Mouse (Mus musculus) olfactory bulb, adult 2 months (tissue): ENCODE measurements around the gene Rgs7.

ENCODE experiments used
- CTCF ChIP-seq: fragments of 200-500 bp; IDR thresholded peaks from 2 replicates; pipeline ENCODE4 v1.5.1; 2012; ENCODE audit warnings: low read depth, mild to moderate bottlenecking, low read length, moderate library complexity; ENCODE audit not compliant: insufficient read depth
- POLR2A ChIP-seq: fragments of 200-500 bp; IDR thresholded peaks from 2 replicates; pipeline ENCODE4 v1.6.1; 2012; ENCODE audit warnings: mild to moderate bottlenecking, low read depth, low read length, moderate library complexity; ENCODE audit not compliant: insufficient read depth

DNA sequence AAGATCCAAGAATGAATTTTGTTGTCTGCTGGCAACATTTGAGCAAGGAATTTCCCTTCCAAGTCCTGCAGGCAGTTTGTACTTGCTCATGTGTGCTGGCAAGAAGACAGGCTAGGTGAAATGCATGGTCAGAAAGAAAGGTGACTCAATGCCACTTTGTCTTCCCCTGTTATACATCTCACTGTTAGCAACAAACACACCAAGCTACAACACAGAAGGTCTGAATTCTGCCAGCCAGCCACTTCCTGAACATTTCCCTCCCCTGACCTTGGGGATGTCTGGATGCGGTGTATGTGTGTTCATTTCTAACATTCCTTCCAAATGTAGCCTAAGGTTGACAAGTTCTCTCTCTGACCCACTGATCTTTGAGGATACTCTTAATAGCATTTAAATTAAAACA lies 191.4 kb downstream of the Rgs7 start:
- no peak for TF ChIP-seq POLR2A
- no peak for TF ChIP-seq CTCF
